Mouse (Mus musculus) megakaryocyte, embryonic 14.5 days (primary cell): Measurements from ENCODE around the gene Batf. TPM values are rescaled to one million over a fixed set of nuclear protein-coding genes. Genes with fewer than 3 reads are reported as not detected.

Experiments
- H3K27me3 ChIP-seq: replicated peaks from 2 replicates; pipeline ENCODE3; 2012; ENCODE audit warnings: inconsistent platforms
- H3K36me3 ChIP-seq: replicated peaks from 2 replicates; pipeline ENCODE3; 2012; ENCODE audit warnings: low read length, inconsistent platforms, mixed read lengths
- H3K4me1 ChIP-seq: 2 replicates; pipeline ENCODE4 v1.6.1; 2012; ENCODE audit warnings: inconsistent platforms
- H3K4me3 ChIP-seq: replicated peaks from 2 replicates; pipeline ENCODE3; 2012; ENCODE audit warnings: moderate library complexity, mild to moderate bottlenecking, inconsistent platforms
- H3K9me3 ChIP-seq: 2 replicates; pipeline ENCODE4 v1.6.1; 2012; ENCODE audit warnings: inconsistent platforms
- FLI1 ChIP-seq: IDR thresholded peaks from 2 replicates; pipeline ENCODE4 v1.6.1; 2012; ENCODE audit warnings: low read length, inconsistent platforms, mixed read lengths
- GATA1 ChIP-seq: IDR thresholded peaks from 3 replicates; pipeline ENCODE4 v1.6.1; 2012; ENCODE audit warnings: mixed read lengths, low read length, inconsistent platforms, borderline replicate concordance
- polyA plus RNA-seq: library from polyadenylated mRNA; stranded (reverse); fragments of >175 nt; gene quantifications from 2 replicates; pipeline ENCODE4 v1.2.3, GENCODE M21; 2012; ENCODE audit warnings: low replicate concordance; ENCODE audit not compliant: insufficient read depth

Batf gene
- polyA plus RNA-seq, 1 experiment = 27.1 TPM

GRCm38 (mm10) chr12:85702166-85703055 is 15.9 kb downstream of the Batf start:
- H3K4me1 ChIP-seq = peaks cover 49% of the 10 kb centered on the region
- TF ChIP-seq GATA1 = no peak
- no peak for TF ChIP-seq FLI1
- H3K9me3 ChIP-seq = no peaks in the 10 kb centered on the region
- peaks cover 40% of the 10 kb centered on the region for H3K36me3 ChIP-seq
- no peaks in the 10 kb centered on the region for H3K27me3 ChIP-seq
- H3K4me3 ChIP-seq = no peak overlapping the region

GRCm38 (mm10) chr12:85703507-85703906 is 17.0 kb downstream of the Batf start:
- Histone ChIP-seq H3K4me1 (peaks cover 50% of the 10 kb centered on the region), H3K9me3 (no peaks in the 10 kb centered on the region), H3K4me3 (no peak overlapping the region), H3K36me3 (peaks cover 40% of the 10 kb centered on the region), H3K27me3 (no peaks in the 10 kb centered on the region)
- TF ChIP-seq GATA1 (no peak), FLI1 (no peak)

GRCm38 (mm10) chr12:85704566-85704965 is 18.1 kb downstream of the Batf start:
- no peaks in the 10 kb centered on the region for H3K27me3 ChIP-seq
- peaks cover 46% of the 10 kb centered on the region for H3K36me3 ChIP-seq
- no peaks in the 10 kb centered on the region for H3K9me3 ChIP-seq
- TF ChIP-seq GATA1 (no peak), FLI1 (no peak)
- peak overlapping the region; percentile 94 for H3K4me3 ChIP-seq
- H3K4me1 ChIP-seq = peaks cover 50% of the 10 kb centered on the region

GRCm38 (mm10) chr12:85705002-85705830 is 18.7 kb downstream of the Batf start:
- Histone ChIP-seq H3K27me3 (no peaks in the 10 kb centered on the region), H3K9me3 (no peaks in the 10 kb centered on the region), H3K36me3 (peaks cover 46% of the 10 kb centered on the region), H3K4me3 (peak overlapping the region; percentile 94), H3K4me1 (peaks cover 50% of the 10 kb centered on the region)
- TF ChIP-seq FLI1 (no peak), GATA1 (no peak)

- H3K4me1 ChIP-seq = peaks cover 50% of the 10 kb centered on the region
- TF ChIP-seq GATA1 = no peak
- no peak for TF ChIP-seq FLI1
- H3K36me3 ChIP-seq = peaks cover 41% of the 10 kb centered on the region
- H3K9me3 ChIP-seq = no peaks in the 10 kb centered on the region
- peak overlapping the region; percentile 94 for H3K4me3 ChIP-seq
- no peaks in the 10 kb centered on the region for H3K27me3 ChIP-seq
Observed at GRCm38 (mm10) chr12:85705831-85706530, 19.5 kb downstream of the Batf start.

GRCm38 (mm10) chr12:85706906-85707305 is 20.4 kb downstream of the Batf start:
- Histone ChIP-seq H3K36me3 (peaks cover 39% of the 10 kb centered on the region), H3K27me3 (no peaks in the 10 kb centered on the region), H3K9me3 (no peaks in the 10 kb centered on the region), H3K4me3 (no peak overlapping the region), H3K4me1 (peaks cover 50% of the 10 kb centered on the region)
- no peak for TF ChIP-seq GATA1

- H3K9me3 ChIP-seq = no peaks in the 10 kb centered on the region
- H3K4me3 ChIP-seq = no peak overlapping the region
- TF ChIP-seq GATA1 = no peak
- TF ChIP-seq FLI1 = no peak
- H3K36me3 ChIP-seq = peaks cover 36% of the 10 kb centered on the region
- no peaks in the 10 kb centered on the region for H3K27me3 ChIP-seq
- peaks cover 46% of the 10 kb centered on the region for H3K4me1 ChIP-seq
Observed at GRCm38 (mm10) chr12:85707391-85707790, 20.9 kb downstream of the Batf start.

- H3K36me3 ChIP-seq = peaks cover 26% of the 10 kb centered on the region
- peaks cover 2% of the 10 kb centered on the region; the same call in 1 of the 2 replicates for H3K9me3 ChIP-seq
- TF ChIP-seq GATA1 (no peak), FLI1 (no peak)
- H3K4me3 ChIP-seq = no peak overlapping the region
- H3K27me3 ChIP-seq = no peaks in the 10 kb centered on the region
- peaks cover 35% of the 10 kb centered on the region for H3K4me1 ChIP-seq
Observed at GRCm38 (mm10) chr12:85708556-85708955, 22.1 kb downstream of the Batf start.

GRCm38 (mm10) chr12:85710695-85711094 is 24.2 kb downstream of the Batf start:
- Histone ChIP-seq H3K9me3 (peaks cover 5% of the 10 kb centered on the region; the same call in 1 of the 2 replicates), H3K4me1 (peaks cover 15% of the 10 kb centered on the region), H3K27me3 (no peaks in the 10 kb centered on the region), H3K36me3 (peaks cover 24% of the 10 kb centered on the region), H3K4me3 (peak overlapping the region; percentile 64)
- TF ChIP-seq FLI1 (no peak), GATA1 (no peak)
